Mouse (Mus musculus) liver, embryonic 14.5 days (tissue): ENCODE results near the gene Unc45b. TPM values are rescaled to one million over a fixed set of nuclear protein-coding genes. Genes with fewer than 3 reads are reported as not detected.
A peak's percentile ranks its signal among the peaks of the same experiment; 100 is the strongest.

ENCODE experiments used
- ATAC-seq: fragments of 200-750 bp; cut with Nextera tagmentation; 2 replicates; pipeline ENCODE4 v1.8.0; 2017; ENCODE audit warnings: moderate number of reproducible peaks, mild to moderate bottlenecking, moderate library complexity; ENCODE audit not compliant: insufficient read depth
- DNase-seq, 3 experiments: peaks; one replicate each; pipeline ENCODE4 v3.0.0-alpha.2; 2012 to 2013; ENCODE audit warnings: low read depth in 3 of 3, low spot score in 3 of 3
- H3K27ac ChIP-seq: fragments of 300-500 bp; sonication (generic); 2 replicates; pipeline ENCODE4 v1.5.1; 2014; ENCODE audit warnings: moderate library complexity, mild to moderate bottlenecking, control low read depth, inconsistent platforms
- H3K27me3 ChIP-seq: fragments of 300-500 bp; sonication (generic); 2 replicates; pipeline ENCODE4 v1.6.1; 2014; ENCODE audit warnings: mild to moderate bottlenecking, low read length, moderate library complexity; ENCODE audit not compliant: control insufficient read depth, insufficient read depth
- H3K36me3 ChIP-seq: fragments of 300-500 bp; sonication (generic); replicated peaks from 2 replicates; pipeline ENCODE4 v1.6.1; 2014; ENCODE audit warnings: low read depth; ENCODE audit not compliant: control insufficient read depth, insufficient read depth
- H3K4me1 ChIP-seq, 2 experiments: fragments of 200-500 bp in 1 of 2; fragments of 300-500 bp in 1 of 2; sonication (generic) in 1 of 2; replicated peaks; 2 replicates each; pipeline ENCODE4 v1.6.1; 2012 to 2014; ENCODE audit warnings: antibody characterized with exemption in 1 of 2, inconsistent platforms in 1 of 2, low read length in 1 of 2; ENCODE audit not compliant: control insufficient read depth in 2 of 2, insufficient read depth in 2 of 2
- H3K4me2 ChIP-seq: fragments of 300-500 bp; sonication (generic); 2 replicates; pipeline ENCODE4 v1.6.1; 2014; ENCODE audit warnings: low read depth, mild to moderate bottlenecking, control low read depth, moderate library complexity
- H3K4me3 ChIP-seq, 2 experiments: fragments of 200-500 bp in 1 of 2; fragments of 300-500 bp in 1 of 2; sonication (generic) in 1 of 2; 2 replicates each; pipeline ENCODE4 v1.5.1; 2012 to 2014; ENCODE audit warnings: low read depth in 2 of 2, low read length in 2 of 2, mild to moderate bottlenecking in 2 of 2, control low read depth in 1 of 2, inconsistent platforms in 1 of 2, moderate library complexity in 1 of 2; ENCODE audit not compliant: insufficient read depth in 1 of 2
- H3K9ac ChIP-seq: fragments of 300-500 bp; sonication (generic); replicated peaks from 2 replicates; pipeline ENCODE4 v1.6.1; 2014; ENCODE audit warnings: mild to moderate bottlenecking, control low read depth, moderate library complexity
- H3K9me3 ChIP-seq: fragments of 300-500 bp; sonication (generic); 2 replicates; pipeline ENCODE4 v1.6.1; 2016; ENCODE audit warnings: low read length, mixed read lengths; ENCODE audit not compliant: control insufficient read depth
- CTCF ChIP-seq: IDR thresholded peaks from 2 replicates; pipeline ENCODE4 v1.5.1; 2016; ENCODE audit warnings: antibody characterized with exemption, low read depth, control low read depth
- EP300 ChIP-seq: IDR thresholded peaks from 2 replicates; pipeline ENCODE4 v1.6.1; 2016; ENCODE audit warnings: antibody characterized with exemption, low read depth
- WGBS: fragments of 180-500 bp; shearing (Covaris S2); extraction: QIAGEN DNeasy Blood & Tissue Kit; methylation state at CpG from one replicate; pipeline ENCODE4 v1.1.7; 2014; ENCODE audit not compliant: insufficient replicate concordance; 5-methylcytosine and 5-hydroxymethylcytosine counted together
- polyA plus RNA-seq, 2 experiments: library from polyadenylated mRNA; depleted of rRNA in 1 of 2; stranded (reverse) in 1 of 2; unstranded in 1 of 2; fragments of >200 nt; fragmentation: Nextera tagmentation in 1 of 2; extraction: Ambion mirVana in 1 of 2; gene quantifications; 2 replicates each; pipeline versions ENCODE4 v1.2.1 to v1.2.3; 2012 to 2014

Unc45b gene
- polyA plus RNA-seq, 2 experiments, result 0.45 to 0.95 TPM

DNA sequence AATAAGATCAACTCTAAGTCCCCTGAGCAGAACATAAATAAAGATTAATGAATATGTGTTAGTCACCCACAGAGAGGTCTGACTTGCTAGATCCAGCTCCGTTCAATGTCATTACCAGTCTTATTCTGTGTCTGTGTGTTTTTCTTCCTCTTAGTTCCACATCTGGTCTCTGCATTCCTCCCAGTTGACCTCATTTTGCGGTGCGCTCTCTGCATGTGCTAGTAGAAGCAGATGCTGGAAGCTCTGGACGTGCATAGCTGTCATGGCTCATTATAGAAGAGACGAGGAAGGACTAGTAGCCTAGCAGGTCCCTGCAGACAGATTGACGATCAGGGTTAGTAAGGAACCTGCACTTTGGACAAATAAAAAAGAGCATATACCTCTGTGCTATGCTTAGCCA lies 33.0 kb downstream of the Unc45b start:
- WGBS, result 53% methylated on average over 6 of the region's 6 CpGs
- Histone ChIP-seq H3K9me3 (no peaks in the 10 kb centered on the region), H3K9ac (no peak overlapping the region)

GRCm38 (mm10) chr11:82945636-82946035 lies 35.3 kb downstream of the Unc45b start:
- no peaks in the 10 kb centered on the region for H3K9me3 ChIP-seq
- no peaks in the 10 kb centered on the region for H3K4me1 ChIP-seq
- H3K9ac ChIP-seq, result no peak overlapping the region
- TF ChIP-seq CTCF (no peak), EP300 (no peak)
- 38% methylated on average over 2 of the region's 2 CpGs for WGBS
- no peak for ATAC-seq
- no peak overlapping the region for H3K4me3 ChIP-seq
- H3K27me3 ChIP-seq, result peaks cover 7% of the 10 kb centered on the region
- no peak for DNase-seq
- no peak overlapping the region for H3K4me2 ChIP-seq
- H3K27ac ChIP-seq, result no peak overlapping the region
- H3K36me3 ChIP-seq, result no peaks in the 10 kb centered on the region

More for the DNA sequence above, 33.0 kb downstream of the Unc45b start:
- H3K27me3 ChIP-seq, result no peaks in the 10 kb centered on the region
- DNase-seq (no peak), ATAC-seq (no peak)
- no peak for TF ChIP-seq EP300
- no peak for TF ChIP-seq CTCF
- no peaks in the 10 kb centered on the region for H3K36me3 ChIP-seq
- no peaks in the 10 kb centered on the region for H3K4me1 ChIP-seq
- H3K4me2 ChIP-seq, result no peak overlapping the region
- H3K27ac ChIP-seq, result no peak overlapping the region
- no peak overlapping the region for H3K4me3 ChIP-seq

DNA sequence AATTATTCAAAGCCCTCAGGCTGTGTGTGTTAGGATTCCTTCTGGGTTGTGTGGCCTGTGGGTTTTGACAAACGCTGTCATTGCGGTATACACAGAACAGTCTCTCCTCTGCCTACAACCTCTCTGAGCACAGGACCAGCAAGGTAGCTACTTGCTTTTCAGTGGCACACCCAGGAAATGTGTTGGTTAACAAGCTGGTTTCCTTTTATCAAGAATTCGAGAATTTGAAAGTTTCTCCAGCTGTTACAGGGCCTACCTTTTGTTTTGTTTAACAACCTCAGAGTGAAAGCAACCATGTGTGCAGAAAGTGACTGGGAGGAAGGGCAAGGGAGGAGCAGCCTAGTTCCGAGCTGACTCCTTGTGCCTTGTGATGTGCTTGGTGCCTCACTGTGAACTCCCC lies 37.1 kb downstream of the Unc45b start:
- peaks cover 23% of the 10 kb centered on the region for H3K27me3 ChIP-seq
- H3K9ac ChIP-seq, result no peak overlapping the region
- H3K36me3 ChIP-seq, result no peaks in the 10 kb centered on the region
- H3K4me1 ChIP-seq, result no peaks in the 10 kb centered on the region
- no peak overlapping the region for H3K27ac ChIP-seq
- no peaks in the 10 kb centered on the region for H3K9me3 ChIP-seq
- TF ChIP-seq EP300, result no peak
- TF ChIP-seq CTCF, result no peak
- no peak overlapping the region for H3K4me2 ChIP-seq
- 52% methylated on average over 4 of the region's 4 CpGs for WGBS
- no peak overlapping the region for H3K4me3 ChIP-seq
- ATAC-seq (no peak), DNase-seq (no peak)

- DNase-seq, result no peak
- Histone ChIP-seq H3K27ac (no peak overlapping the region), H3K4me2 (no peak overlapping the region), H3K4me1 (no peaks in the 10 kb centered on the region), H3K9ac (no peak overlapping the region), H3K36me3 (no peaks in the 10 kb centered on the region), H3K27me3 (peaks cover 29% of the 10 kb centered on the region), H3K9me3 (no peaks in the 10 kb centered on the region), H3K4me3 (no peak overlapping the region)
- WGBS, result 47% methylated on average over 9 of the region's 9 CpGs
- ATAC-seq, result no peak
- TF ChIP-seq CTCF (no peak), EP300 (no peak)
These were observed 38.7 kb downstream of the Unc45b start for GRCm38 (mm10) chr11:82949036-82949435.

- TF ChIP-seq EP300, result no peak
- TF ChIP-seq CTCF, result no peak
- Histone ChIP-seq H3K9me3 (no peaks in the 10 kb centered on the region), H3K27me3 (peaks cover 32% of the 10 kb centered on the region), H3K27ac (no peak within 1 kb of the TSS), H3K36me3 (no peaks in the 10 kb centered on the region), H3K4me3 (peak within 1 kb of the TSS in 1 of 2 experiments; percentile 7; a peak in 1 of 4 replicates), H3K9ac (no peak within 1 kb of the TSS), H3K4me1 (no peaks in the 10 kb centered on the region), H3K4me2 (peak within 1 kb of the TSS; percentile 31)
- ATAC-seq, result no peak
- no peak for DNase-seq
- WGBS, result 11% methylated on average over 10 of the region's 10 CpGs
These were observed 40.6 kb downstream of the Unc45b start, which contains the start of gene Slfn5 for GRCm38 (mm10) chr11:82950736-82951481. Gene Slfn5 (plus strand): TSS chr11:82951349.
